Mouse (Mus musculus) hindbrain, embryonic 12.5 days (tissue): ENCODE data around the gene Lrrc55. TPM values are rescaled to one million over a fixed set of nuclear protein-coding genes. Genes with fewer than 3 reads are reported as not detected.

Experiments
- ATAC-seq: fragments of 200-750 bp; cut with Nextera tagmentation; 2 replicates; pipeline ENCODE4 v1.8.0; 2017; ENCODE audit warnings: moderate TSS enrichment; ENCODE audit not compliant: low FRiP score
- H3K27ac ChIP-seq: fragments of 300-500 bp; sonication (generic); 2 replicates; pipeline ENCODE4 v1.5.1; 2016; ENCODE audit warnings: mild to moderate bottlenecking
- H3K27me3 ChIP-seq: fragments of 300-500 bp; sonication (generic); 2 replicates; pipeline ENCODE4 v1.6.1; 2016; ENCODE audit warnings: mild to moderate bottlenecking
- H3K36me3 ChIP-seq: fragments of 300-500 bp; sonication (generic); 2 replicates; pipeline ENCODE4 v1.6.1; 2016; ENCODE audit warnings: mild to moderate bottlenecking
- H3K4me1 ChIP-seq: fragments of 300-500 bp; sonication (generic); 2 replicates; pipeline ENCODE4 v1.6.1; 2016
- H3K4me2 ChIP-seq: fragments of 300-500 bp; sonication (generic); replicated peaks from 2 replicates; pipeline ENCODE4 v1.6.1; 2016; ENCODE audit warnings: mild to moderate bottlenecking
- H3K4me3 ChIP-seq: fragments of 300-500 bp; sonication (generic); 2 replicates; pipeline ENCODE4 v1.5.1; 2016; ENCODE audit warnings: mild to moderate bottlenecking
- H3K9ac ChIP-seq: fragments of 300-500 bp; sonication (generic); 2 replicates; pipeline ENCODE4 v1.6.1; 2016; ENCODE audit warnings: mild to moderate bottlenecking, moderate library complexity
- H3K9me3 ChIP-seq: fragments of 300-500 bp; sonication (generic); replicated peaks from 2 replicates; pipeline ENCODE4 v1.6.1; 2016; ENCODE audit warnings: mild to moderate bottlenecking
- WGBS: fragments of 180-500 bp; shearing (Covaris S2); methylation state at CpG from one replicate; pipeline ENCODE4 v1.1.7; 2016; 5-methylcytosine and 5-hydroxymethylcytosine counted together
- polyA plus RNA-seq: library from polyadenylated mRNA; unstranded; fragments of >200 nt; fragmentation: Nextera tagmentation; extraction: Ambion mirVana; gene quantifications from 2 replicates; pipeline ENCODE4 v1.2.1, GENCODE M21; 2016

Lrrc55 gene
- polyA plus RNA-seq, 1 experiment from 2014 or later, result 3.1 TPM

DNA sequence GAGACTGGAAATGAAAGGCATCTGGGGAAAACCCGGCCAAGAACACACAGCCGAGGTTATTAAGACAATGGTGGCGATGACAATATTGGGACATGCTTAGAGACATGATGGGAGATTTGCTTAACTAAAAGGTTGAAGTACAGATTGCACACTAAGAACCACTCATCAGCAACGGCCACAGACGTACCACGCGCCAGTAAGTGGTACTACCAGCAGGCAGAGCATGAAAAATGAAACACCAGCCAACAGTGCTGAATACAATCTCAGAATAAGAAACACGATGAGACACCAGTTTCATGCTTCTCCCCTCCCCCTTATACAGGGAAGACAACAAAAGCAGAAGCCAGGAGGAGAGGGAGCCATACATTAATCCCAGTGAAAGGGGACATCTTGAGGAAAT is 8.2 kb upstream of the Lrrc55 start:
- ATAC-seq, result no peak
- no peak overlapping the region for H3K4me2 ChIP-seq
- no peak overlapping the region for H3K9ac ChIP-seq
- H3K36me3 ChIP-seq, result no peaks in the 10 kb centered on the region
- 0 out of 2 replicates have a peak overlapping the region, but pooled peaks have one; percentile 12 for H3K27ac ChIP-seq
- no peaks in the 10 kb centered on the region for H3K27me3 ChIP-seq
- no peaks in the 10 kb centered on the region for H3K4me1 ChIP-seq
- H3K4me3 ChIP-seq, result no peak overlapping the region
- WGBS, result 78% methylated on average over 8 of the region's 8 CpGs
- no peaks in the 10 kb centered on the region for H3K9me3 ChIP-seq

GRCm38 (mm10) chr2:85198011-85198965 is 1.3 kb upstream of the Lrrc55 start:
- H3K9me3 ChIP-seq, result no peaks in the 10 kb centered on the region
- peak overlapping the region; percentile 40 for H3K4me3 ChIP-seq
- ATAC-seq, result peak; percentile 78
- peaks cover 3% of the 10 kb centered on the region; the same call in 1 of the 2 replicates for H3K27me3 ChIP-seq
- peak overlapping the region; percentile 60 for H3K9ac ChIP-seq
- H3K27ac ChIP-seq, result peak overlapping the region; percentile 49
- 0 out of 2 replicates have a peak, but pooled peaks cover 5% of the 10 kb centered on the region for H3K4me1 ChIP-seq
- WGBS, result 2% methylated on average over 24 of the region's 24 CpGs
- H3K4me2 ChIP-seq, result peak overlapping the region; percentile 68
- no peaks in the 10 kb centered on the region for H3K36me3 ChIP-seq

DNA sequence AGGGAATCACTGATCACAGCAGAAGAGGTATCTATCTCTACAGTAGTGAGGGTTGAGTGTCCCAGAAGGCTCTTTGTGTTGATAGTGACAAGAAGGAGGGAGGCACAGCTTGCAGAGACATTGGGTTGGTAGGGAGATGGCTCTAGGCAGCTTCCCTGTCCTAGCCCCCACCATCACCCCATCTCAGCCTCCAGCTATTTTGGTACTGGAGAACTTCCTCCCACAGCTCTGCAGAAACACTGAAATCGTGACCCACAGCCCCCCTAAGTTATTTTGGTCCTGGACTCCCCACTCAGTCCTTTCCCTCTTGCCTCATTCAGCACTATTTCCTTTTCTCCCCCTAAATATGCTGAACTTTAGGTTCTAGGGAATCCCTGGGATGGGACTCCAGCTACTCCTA is 2.4 kb downstream of the Lrrc55 start:
- Histone ChIP-seq H3K4me3 (no peak overlapping the region), H3K4me2 (no peak overlapping the region), H3K27ac (no peak overlapping the region), H3K36me3 (no peaks in the 10 kb centered on the region), H3K4me1 (0 out of 2 replicates have a peak, but pooled peaks cover 5% of the 10 kb centered on the region), H3K27me3 (peaks cover 8% of the 10 kb centered on the region; the same call in 1 of the 2 replicates), H3K9me3 (no peaks in the 10 kb centered on the region), H3K9ac (no peak overlapping the region)
- WGBS, result 64% methylated on average over 1 of the region's 1 CpGs
- ATAC-seq, result no peak

GRCm38 (mm10) chr2:85187582-85188151 is 9.3 kb downstream of the Lrrc55 start:
- H3K36me3 ChIP-seq, result no peaks in the 10 kb centered on the region
- no peak overlapping the region for H3K4me3 ChIP-seq
- no peak overlapping the region for H3K9ac ChIP-seq
- WGBS, result 92% methylated on average over 6 of the region's 6 CpGs
- no peaks in the 10 kb centered on the region for H3K4me1 ChIP-seq
- no peak overlapping the region for H3K4me2 ChIP-seq
- H3K27me3 ChIP-seq, result 0 out of 2 replicates have a peak, but pooled peaks cover 4% of the 10 kb centered on the region
- no peak for ATAC-seq
- H3K9me3 ChIP-seq, result no peaks in the 10 kb centered on the region
- no peak overlapping the region for H3K27ac ChIP-seq

GRCm38 (mm10) chr2:85178139-85178800 is 18.7 kb downstream of the Lrrc55 start:
- Histone ChIP-seq H3K9ac (no peak overlapping the region), H3K27me3 (no peaks in the 10 kb centered on the region), H3K4me1 (no peaks in the 10 kb centered on the region), H3K9me3 (no peaks in the 10 kb centered on the region), H3K4me3 (no peak overlapping the region), H3K27ac (no peak overlapping the region), H3K36me3 (no peaks in the 10 kb centered on the region), H3K4me2 (no peak overlapping the region)
- 60% methylated on average over 4 of the region's 4 CpGs for WGBS
- no peak for ATAC-seq

DNA sequence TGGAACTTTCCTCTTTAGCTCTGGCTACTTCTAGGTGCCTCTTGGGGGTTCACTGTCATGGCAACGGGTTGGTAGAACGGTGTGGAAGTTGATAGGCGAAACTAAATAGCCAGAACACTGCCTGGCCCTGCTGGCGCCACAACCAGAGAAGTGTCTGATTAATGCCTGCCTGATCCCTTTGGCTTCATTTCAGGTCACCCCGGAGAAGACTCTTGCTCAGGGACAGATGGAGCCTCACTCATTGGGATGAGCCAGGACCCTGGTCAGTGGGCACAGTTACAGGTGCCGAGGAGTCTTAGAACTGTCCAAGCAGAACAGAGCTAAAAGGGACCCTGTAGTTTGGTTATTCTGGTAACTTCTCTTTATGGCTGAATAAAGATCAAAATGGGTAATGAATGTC is 23.5 kb downstream of the Lrrc55 start:
- WGBS, result 72% methylated on average over 6 of the region's 6 CpGs
- no peak overlapping the region for H3K9ac ChIP-seq
- no peak for ATAC-seq
- H3K4me1 ChIP-seq, result no peaks in the 10 kb centered on the region
- H3K4me3 ChIP-seq, result no peak overlapping the region
- no peaks in the 10 kb centered on the region for H3K9me3 ChIP-seq
- H3K4me2 ChIP-seq, result no peak overlapping the region
- no peak overlapping the region for H3K27ac ChIP-seq
- H3K36me3 ChIP-seq, result no peaks in the 10 kb centered on the region
- H3K27me3 ChIP-seq, result no peaks in the 10 kb centered on the region

DNA sequence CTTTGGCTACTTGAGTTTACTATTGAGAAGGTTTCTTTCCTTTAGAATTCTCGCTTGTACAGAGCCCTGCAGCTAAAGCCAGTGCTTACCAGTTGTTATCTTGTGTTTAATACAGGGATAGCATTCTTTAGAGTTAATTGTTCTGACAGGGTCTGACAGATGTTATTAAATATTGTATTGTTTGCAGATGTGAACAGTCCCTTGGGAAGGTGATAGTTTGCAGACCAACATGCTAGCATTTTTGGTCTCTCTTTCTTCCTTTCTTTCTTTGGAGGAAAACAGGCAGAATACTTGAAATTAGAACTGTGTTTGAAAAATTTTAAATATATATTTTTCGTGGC is 24.3 kb downstream of the Lrrc55 start:
- no peak for ATAC-seq
- Histone ChIP-seq H3K27ac (no peak overlapping the region), H3K36me3 (no peaks in the 10 kb centered on the region), H3K27me3 (no peaks in the 10 kb centered on the region), H3K4me3 (no peak overlapping the region), H3K9me3 (no peaks in the 10 kb centered on the region), H3K9ac (no peak overlapping the region), H3K4me1 (no peaks in the 10 kb centered on the region), H3K4me2 (no peak overlapping the region)
- WGBS, result 62% methylated on average over 2 of the region's 2 CpGs

GRCm38 (mm10) chr2:85172071-85172762 is 24.8 kb downstream of the Lrrc55 start:
- no peak overlapping the region for H3K27ac ChIP-seq
- WGBS, result 71% methylated on average over 3 of the region's 3 CpGs
- no peak overlapping the region for H3K9ac ChIP-seq
- no peak overlapping the region for H3K4me2 ChIP-seq
- H3K9me3 ChIP-seq, result no peaks in the 10 kb centered on the region
- H3K4me1 ChIP-seq, result no peaks in the 10 kb centered on the region
- H3K4me3 ChIP-seq, result no peak overlapping the region
- H3K36me3 ChIP-seq, result no peaks in the 10 kb centered on the region
- H3K27me3 ChIP-seq, result no peaks in the 10 kb centered on the region
- no peak for ATAC-seq

GRCm38 (mm10) chr2:85168327-85168726 is 28.7 kb downstream of the Lrrc55 start:
- Histone ChIP-seq H3K27me3 (no peaks in the 10 kb centered on the region), H3K36me3 (no peaks in the 10 kb centered on the region), H3K9me3 (no peaks in the 10 kb centered on the region), H3K9ac (no peak overlapping the region), H3K4me1 (no peaks in the 10 kb centered on the region), H3K4me2 (no peak overlapping the region), H3K4me3 (no peak overlapping the region), H3K27ac (no peak overlapping the region)
- 95% methylated on average over 1 of the region's 1 CpGs for WGBS
- no peak for ATAC-seq

DNA sequence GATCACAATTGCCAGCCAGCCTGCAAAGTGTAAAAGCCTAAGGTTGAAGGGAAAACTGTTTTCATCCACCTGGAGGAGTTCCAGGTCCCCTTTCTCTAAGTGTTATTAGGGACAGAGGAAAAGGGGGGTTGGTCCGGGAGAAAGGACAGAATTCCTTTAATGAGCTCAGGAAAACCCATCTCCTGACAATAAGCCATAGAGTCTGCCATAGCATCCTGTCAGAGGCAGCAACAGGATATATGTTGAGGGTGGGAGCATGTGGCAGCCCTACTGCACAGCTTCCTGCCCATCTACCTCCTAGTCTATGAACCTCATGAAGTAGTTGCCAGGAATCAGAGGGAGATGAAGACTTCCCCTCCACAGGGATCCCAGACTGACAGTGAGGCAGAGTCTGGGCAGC is 29.4 kb downstream of the Lrrc55 start:
- Histone ChIP-seq H3K27me3 (no peaks in the 10 kb centered on the region), H3K36me3 (no peaks in the 10 kb centered on the region), H3K9ac (no peak overlapping the region), H3K27ac (no peak overlapping the region), H3K4me3 (no peak overlapping the region), H3K4me2 (no peak overlapping the region), H3K4me1 (no peaks in the 10 kb centered on the region), H3K9me3 (no peaks in the 10 kb centered on the region)
- no peak for ATAC-seq
- WGBS, result 86% methylated on average over 1 of the region's 1 CpGs

DNA sequence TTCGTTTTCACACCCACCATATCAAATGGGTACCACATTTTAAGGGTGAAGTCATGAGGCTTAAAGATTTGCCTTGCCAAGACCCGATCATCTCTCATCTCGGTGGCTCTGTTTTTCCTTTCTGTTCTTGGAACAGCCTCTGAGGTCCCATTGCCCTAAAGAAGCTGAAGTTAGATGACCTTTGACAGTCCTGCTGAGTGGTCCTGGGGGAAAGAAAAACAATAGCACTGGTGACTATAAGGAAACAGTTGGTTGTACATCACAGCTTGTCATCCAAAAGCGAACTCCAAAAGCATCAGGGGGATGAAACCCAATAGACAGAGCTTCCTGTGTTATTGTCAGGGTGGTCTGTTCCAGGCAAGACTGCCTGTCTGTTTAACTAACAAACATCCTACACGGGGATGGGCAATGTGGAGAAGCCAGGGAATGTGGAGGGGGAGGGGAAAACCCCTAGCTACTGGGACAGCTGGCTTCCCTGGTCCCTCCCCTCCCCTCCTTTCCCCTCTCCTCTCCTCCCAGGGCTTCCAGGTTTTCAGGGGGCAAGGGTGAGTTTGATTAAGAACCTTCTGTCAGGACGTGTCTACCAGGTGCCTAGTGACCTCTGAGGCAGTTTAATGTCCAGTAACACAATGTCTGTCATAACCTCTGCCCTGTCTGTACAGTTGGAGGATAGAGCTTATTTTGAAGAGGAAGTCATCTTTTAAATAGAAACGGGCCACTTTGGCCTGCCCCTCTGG is 33.5 kb downstream of the Lrrc55 start:
- Histone ChIP-seq H3K9ac (no peak overlapping the region), H3K4me1 (peaks cover 13% of the 10 kb centered on the region), H3K9me3 (no peaks in the 10 kb centered on the region), H3K27ac (no peak overlapping the region), H3K36me3 (no peaks in the 10 kb centered on the region), H3K4me2 (no peak overlapping the region), H3K4me3 (no peak overlapping the region), H3K27me3 (no peaks in the 10 kb centered on the region)
- no peak for ATAC-seq
- 26% methylated on average over 7 of the region's 7 CpGs for WGBS
